Mouse (Mus musculus) lung, embryonic 14.5 days (tissue): Measurements from ENCODE around the gene Lin54. TPM values are rescaled to one million over a fixed set of nuclear protein-coding genes. Genes with fewer than 3 reads are reported as not detected.
A peak's percentile ranks its signal among the peaks of the same experiment; 100 is the strongest.

Experiments used
- ATAC-seq: fragments of 200-750 bp; cut with Nextera tagmentation; 2 replicates; pipeline ENCODE4 v1.8.0; 2017; ENCODE audit warnings: mild to moderate bottlenecking, moderate TSS enrichment, moderate library complexity; ENCODE audit not compliant: insufficient read depth
- DNase-seq: peaks from one replicate; pipeline ENCODE4 v3.0.0-alpha.2; 2015
- H3K27ac ChIP-seq: fragments of 300-500 bp; sonication (generic); 2 replicates; pipeline ENCODE4 v1.5.1; 2014; ENCODE audit warnings: low read depth, mild to moderate bottlenecking, moderate library complexity
- H3K27me3 ChIP-seq: fragments of 300-500 bp; sonication (generic); 2 replicates; pipeline ENCODE4 v1.6.1; 2014; ENCODE audit warnings: low read length, control low read depth; ENCODE audit not compliant: insufficient read depth
- H3K36me3 ChIP-seq: fragments of 300-500 bp; sonication (generic); 2 replicates; pipeline ENCODE4 v1.6.1; 2014; ENCODE audit warnings: control low read depth; ENCODE audit not compliant: insufficient read depth
- H3K4me1 ChIP-seq: fragments of 300-500 bp; sonication (generic); 2 replicates; pipeline ENCODE4 v1.6.1; 2014; ENCODE audit warnings: antibody characterized with exemption, control low read depth; ENCODE audit not compliant: insufficient read depth
- H3K4me2 ChIP-seq: fragments of 300-500 bp; sonication (generic); 2 replicates; pipeline ENCODE4 v1.6.1; 2014; ENCODE audit warnings: mild to moderate bottlenecking
- H3K4me3 ChIP-seq: fragments of 300-500 bp; sonication (generic); 2 replicates; pipeline ENCODE4 v1.5.1; 2014; ENCODE audit warnings: low read depth, low read length
- H3K9ac ChIP-seq: fragments of 300-500 bp; sonication (generic); 2 replicates; pipeline ENCODE4 v1.6.1; 2014
- H3K9me3 ChIP-seq: fragments of 300-500 bp; sonication (generic); 2 replicates; pipeline ENCODE4 v1.6.1; 2016; ENCODE audit warnings: low read depth, low read length, control low read depth
- CTCF ChIP-seq: IDR thresholded peaks from 2 replicates; pipeline ENCODE4 v1.5.1; 2016; ENCODE audit warnings: antibody characterized with exemption, low read depth
- WGBS: fragments of 180-500 bp; shearing (Covaris S2); extraction: QIAGEN DNeasy Blood & Tissue Kit; methylation state at CpG from one replicate; pipeline ENCODE4 v1.1.7; 2014; 5-methylcytosine and 5-hydroxymethylcytosine counted together
- microRNA-seq: library from miRNA; unstranded; fragments of <30 nt; microRNA quantifications from one replicate; pipeline ENCODE4, GENCODE M21; 2016; ENCODE audit warnings: borderline number of aligned reads
- polyA plus RNA-seq: library from polyadenylated mRNA; unstranded; fragments of >200 nt; fragmentation: Nextera tagmentation; extraction: Ambion mirVana; gene quantifications from 2 replicates; pipeline ENCODE4 v1.2.1, GENCODE M21; 2014

Lin54 gene
- polyA plus RNA-seq, 1 experiment from 2014 or later: 18.5 TPM

- Histone ChIP-seq H3K27me3 (no peaks in the 10 kb centered on the region), H3K9ac (no peak overlapping the region), H3K4me1 (no peaks in the 10 kb centered on the region), H3K27ac (no peak overlapping the region), H3K36me3 (peaks cover 57% of the 10 kb centered on the region), H3K4me3 (no peak overlapping the region), H3K9me3 (no peaks in the 10 kb centered on the region), H3K4me2 (no peak overlapping the region)
- WGBS: 70% methylated on average over 5 of the region's 5 CpGs
- no peak for TF ChIP-seq CTCF
- ATAC-seq (no peak), DNase-seq (no peak)
Measured at GRCm38 (mm10) chr5:100408485-100408884, 92.0 kb downstream of the Lin54 start.

- no peak for TF ChIP-seq CTCF
- Histone ChIP-seq H3K27ac (no peak overlapping the region), H3K4me2 (no peak overlapping the region), H3K27me3 (no peaks in the 10 kb centered on the region), H3K4me3 (no peak overlapping the region), H3K4me1 (no peaks in the 10 kb centered on the region), H3K36me3 (peaks cover 94% of the 10 kb centered on the region), H3K9ac (no peak overlapping the region), H3K9me3 (no peaks in the 10 kb centered on the region)
- ATAC-seq: no peak
- 94% methylated on average over 3 of the region's 3 CpGs for WGBS
- DNase-seq: no peak
Measured at GRCm38 (mm10) chr5:100396753-100397152, 103.7 kb downstream of the Lin54 start.

GRCm38 (mm10) chr5:100393681-100394080 is 106.8 kb downstream of the Lin54 start:
- 91% methylated on average over 3 of the region's 3 CpGs for WGBS
- no peaks in the 10 kb centered on the region for H3K9me3 ChIP-seq
- no peak for TF ChIP-seq CTCF
- ATAC-seq (no peak), DNase-seq (peak; percentile 27)
- H3K4me1 ChIP-seq: no peaks in the 10 kb centered on the region
- no peaks in the 10 kb centered on the region for H3K27me3 ChIP-seq
- H3K9ac ChIP-seq: no peak overlapping the region
- H3K4me2 ChIP-seq: no peak overlapping the region
- H3K36me3 ChIP-seq: peaks cover 99% of the 10 kb centered on the region
- no peak overlapping the region for H3K4me3 ChIP-seq
- no peak overlapping the region for H3K27ac ChIP-seq

GRCm38 (mm10) chr5:100392436-100392955 is 107.9 kb downstream of the Lin54 start:
- Histone ChIP-seq H3K9ac (no peak overlapping the region), H3K4me2 (no peak overlapping the region), H3K4me1 (no peaks in the 10 kb centered on the region), H3K27ac (no peak overlapping the region), H3K27me3 (no peaks in the 10 kb centered on the region), H3K36me3 (peaks cover 97% of the 10 kb centered on the region), H3K9me3 (no peaks in the 10 kb centered on the region), H3K4me3 (no peak overlapping the region)
- WGBS: 81% methylated on average over 20 of the region's 20 CpGs
- TF ChIP-seq CTCF: no peak
- ATAC-seq (no peak), DNase-seq (no peak)

Small RNA genes within 50 kb of the gene (microRNA-seq; reads per million reads assigned to microRNA genes)
- gene Gm23222: not detected

Other genes with a start within 250 kb of the Lin54 start
- gene Sec31a, start 84.4 kb downstream of the Lin54 start, polyA plus RNA-seq: 169 and 170 TPM in 2 replicates
- 202 and 209 TPM in 2 replicates for gene Cops4, start 17.7 kb upstream of the Lin54 start, polyA plus RNA-seq
- 10.0 and 11.5 TPM in 2 replicates for gene Plac8, start 71.6 kb upstream of the Lin54 start, polyA plus RNA-seq
- gene Coq2, start 174.5 kb upstream of the Lin54 start, polyA plus RNA-seq: 68.7 and 70.9 TPM in 2 replicates
- 3.2 and 3.4 TPM in 2 replicates for gene Hpse, start 219.1 kb upstream of the Lin54 start, polyA plus RNA-seq